Mouse (Mus musculus) heart, postnatal 14 days (tissue): Measurements from ENCODE around the gene Aco2. TPM values are rescaled to one million over a fixed set of nuclear protein-coding genes. Genes with fewer than 3 reads are reported as not detected.
"Not testable (repeated sequence)": the region's sequence is repeated elsewhere in the genome, so short reads cannot be mapped to it uniquely, and the experiment has no call there.

Experiments
- DNase-seq, 2 experiments: peaks; one replicate each; pipeline ENCODE4 v3.0.0; 2021 to 2022
- intact Hi-C: fragments of 180-260 bp; cut with DNase I; formaldehyde crosslinking; loops from one replicate; pipeline ENCODE4 v1.15.1; 2025
- total RNA-seq, 2 experiments: library from RNA; stranded (reverse); gene quantifications; 2 replicates each; pipeline ENCODE4 v1.2.3; 2021

The Aco2 gene
- total RNA-seq, 2 experiments from 2014 or later: 2,092 to 2,100 TPM

DNA sequence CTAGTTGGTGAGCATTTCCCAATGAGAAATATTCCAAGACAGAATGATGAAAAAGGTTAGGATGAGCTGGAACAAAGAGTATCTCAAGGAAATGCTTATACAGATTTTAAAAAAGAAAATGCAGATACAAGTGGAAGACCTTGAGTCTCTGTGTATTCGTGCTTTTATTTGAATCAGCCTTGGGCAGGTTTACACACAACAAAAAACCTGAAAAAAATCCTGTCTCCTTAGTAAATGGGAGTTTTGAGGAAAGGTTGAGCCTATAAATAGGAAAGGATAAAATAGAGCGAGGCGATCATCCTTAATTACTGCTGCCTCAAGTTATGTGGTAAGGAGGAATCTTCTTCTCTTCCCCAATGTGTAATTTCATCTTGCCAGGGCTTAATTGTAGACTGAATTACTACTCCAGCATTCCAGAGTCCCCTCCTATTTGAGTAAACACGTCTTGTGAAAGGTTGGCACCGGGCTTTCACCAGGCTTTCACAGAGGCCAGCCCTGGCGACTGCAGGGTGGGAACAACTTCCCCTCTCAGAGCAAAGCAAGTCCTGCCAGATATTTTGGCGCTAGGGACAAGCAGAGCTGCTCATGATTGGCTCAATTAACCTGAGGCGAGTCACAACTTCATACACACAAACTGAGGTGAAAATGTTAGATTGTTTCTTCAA is 11.5 kb upstream of the Aco2 start:
- no peak for DNase-seq
- intact Hi-C loops: no loop called here

DNA sequence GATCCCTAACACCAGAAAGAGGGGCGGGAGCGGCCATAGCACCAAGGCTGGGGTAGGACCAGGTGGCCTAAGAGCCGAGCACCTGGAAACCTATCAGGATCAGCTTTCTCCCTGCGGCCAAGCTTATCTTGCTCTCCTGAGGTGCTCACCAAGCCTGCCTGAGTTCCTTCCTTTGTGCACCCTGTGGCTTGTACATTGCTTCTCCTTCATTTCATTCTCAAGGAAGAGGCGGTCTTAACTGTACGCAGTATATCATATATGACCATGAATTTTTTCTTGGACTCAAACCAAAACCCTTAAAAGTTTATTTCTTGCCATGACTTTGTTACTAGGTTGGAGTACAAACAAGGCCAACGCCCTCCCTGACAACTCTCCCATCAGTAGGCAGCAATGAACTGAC is 7.9 kb upstream of the Aco2 start:
- intact Hi-C loops: no loop called here

GRCm38 (mm10) chr15:81869985-81870384 is 2.1 kb upstream of the Aco2 start:
- intact Hi-C loops: loop anchor here (5.0 kb wide), 1 partner anchor 38 kb away; no protein-coding TSS in a partner anchor

More for the DNA sequence above, 7.9 kb upstream of the Aco2 start:
- no peak for DNase-seq

DNA sequence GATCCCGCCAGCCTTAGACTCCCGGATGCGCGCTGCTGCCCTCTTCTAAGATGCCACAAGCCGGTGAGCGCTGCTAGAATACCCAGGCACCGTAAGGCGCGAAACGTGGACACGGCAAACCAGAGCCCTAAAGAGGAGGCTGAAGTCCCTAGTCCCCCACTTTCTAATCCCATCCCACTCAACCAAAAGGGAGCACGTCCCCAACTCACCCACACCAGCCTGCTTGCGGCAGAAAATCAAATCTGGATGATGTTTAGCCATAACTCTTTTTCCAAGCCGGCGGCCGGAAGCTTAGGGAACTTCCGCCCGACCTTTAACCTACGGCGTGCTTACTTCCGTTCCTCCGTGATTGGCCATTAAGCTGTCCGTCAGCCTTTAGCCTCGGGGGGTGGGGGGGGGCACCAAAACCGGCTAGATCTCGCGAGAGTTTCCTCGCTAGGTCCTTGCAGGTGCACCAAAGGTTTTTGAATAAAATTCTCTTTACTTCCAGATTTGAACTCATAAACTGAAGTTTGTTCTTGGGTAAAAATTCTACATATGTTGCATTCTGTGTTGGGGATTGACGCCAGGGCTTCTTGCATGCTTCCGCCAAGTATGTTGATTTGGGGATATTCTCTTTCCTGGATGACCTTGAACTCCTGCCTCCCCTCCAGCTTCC is 376 bp upstream of the Aco2 start, which contains the start of gene Phf5a:
Gene Phf5a (minus strand): TSS at position 308 of the 658 bp plus-strand sequence.
- DNase-seq: peak; percentile 79 to 88
- intact Hi-C loops: loop anchor here (5.0 kb wide), 1 partner anchor 39 kb away; no protein-coding TSS in a partner anchor

More at GRCm38 (mm10) chr15:81869985-81870384, 2.1 kb upstream of the Aco2 start:
- DNase-seq: no peak

GRCm38 (mm10) chr15:81879531-81880401 is 7.7 kb downstream of the Aco2 start:
- intact Hi-C loops: no loop called here
- peak; percentile 18 to 27 for DNase-seq

GRCm38 (mm10) chr15:81882348-81882747 is 10.2 kb downstream of the Aco2 start:
- no peak for DNase-seq

DNA sequence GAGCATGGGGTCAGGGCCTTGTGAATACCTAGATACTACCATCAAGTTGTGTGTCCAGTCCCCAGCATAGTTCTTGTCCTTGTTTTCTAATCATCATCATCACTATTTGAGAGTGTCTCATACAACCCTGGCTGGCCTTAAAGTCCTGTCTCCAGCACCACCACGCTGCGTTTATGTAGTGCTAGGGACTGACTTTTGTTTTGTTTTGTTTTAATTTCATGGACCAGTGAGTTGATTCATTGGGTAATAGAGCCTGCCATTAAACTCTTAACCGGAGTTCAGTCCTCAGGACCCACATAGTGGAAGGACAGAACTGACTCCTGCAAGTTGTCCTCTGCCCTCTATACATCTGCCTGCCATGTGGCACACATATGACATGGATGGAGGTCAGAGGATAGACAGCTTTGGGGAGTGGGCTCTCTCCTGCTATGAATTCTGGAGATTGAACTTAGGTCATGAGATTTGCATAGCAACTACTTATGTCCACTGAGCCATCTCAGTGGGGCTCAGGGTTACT is 13.4 kb downstream of the Aco2 start:
- no peak for DNase-seq
- intact Hi-C loops: no loop called here

More at GRCm38 (mm10) chr15:81882348-81882747, 10.2 kb downstream of the Aco2 start:
- intact Hi-C loops: no loop called here

DNA sequence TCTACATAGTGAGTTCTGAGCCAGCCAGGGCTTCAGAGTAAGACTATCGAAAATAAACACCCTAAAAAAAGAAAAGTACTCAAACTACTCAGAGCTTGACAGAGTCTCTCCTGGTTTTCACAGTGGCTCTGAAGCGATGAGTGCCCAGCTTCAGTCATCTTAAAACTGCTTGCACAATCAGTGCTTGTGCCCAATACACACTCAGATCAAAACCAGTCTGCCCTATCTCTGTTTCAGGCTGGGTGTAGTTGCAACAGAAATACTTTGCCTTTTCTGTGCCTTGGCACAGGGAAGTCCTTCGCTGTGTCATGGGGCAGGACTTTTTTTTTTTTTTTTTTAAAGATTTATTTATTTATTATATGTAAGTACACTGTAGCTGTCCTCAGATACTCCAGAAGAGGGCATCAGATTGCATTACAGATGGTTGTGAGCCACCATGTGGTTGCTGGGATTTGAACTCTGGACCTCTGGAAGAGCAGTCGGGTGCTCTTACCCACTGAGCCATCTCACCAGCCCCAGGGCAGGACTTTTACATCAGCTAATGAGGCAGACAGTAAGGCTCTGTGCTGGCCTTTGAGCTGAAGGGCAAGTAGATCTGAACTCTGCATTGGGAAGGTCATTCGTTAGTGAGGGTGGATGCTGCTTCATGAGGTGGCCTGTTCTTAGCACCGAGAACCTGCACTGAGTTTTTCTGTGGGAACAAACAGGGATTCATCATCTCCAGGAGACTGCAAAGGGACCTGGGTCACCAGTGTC is 14.9 kb downstream of the Aco2 start:
- intact Hi-C loops: no loop called here
- DNase-seq: no peak

GRCm38 (mm10) chr15:81889175-81889574 is 17.1 kb downstream of the Aco2 start:
- DNase-seq: peak in 1 of 2 experiments; percentile 37
- intact Hi-C loops: no loop called here

DNA sequence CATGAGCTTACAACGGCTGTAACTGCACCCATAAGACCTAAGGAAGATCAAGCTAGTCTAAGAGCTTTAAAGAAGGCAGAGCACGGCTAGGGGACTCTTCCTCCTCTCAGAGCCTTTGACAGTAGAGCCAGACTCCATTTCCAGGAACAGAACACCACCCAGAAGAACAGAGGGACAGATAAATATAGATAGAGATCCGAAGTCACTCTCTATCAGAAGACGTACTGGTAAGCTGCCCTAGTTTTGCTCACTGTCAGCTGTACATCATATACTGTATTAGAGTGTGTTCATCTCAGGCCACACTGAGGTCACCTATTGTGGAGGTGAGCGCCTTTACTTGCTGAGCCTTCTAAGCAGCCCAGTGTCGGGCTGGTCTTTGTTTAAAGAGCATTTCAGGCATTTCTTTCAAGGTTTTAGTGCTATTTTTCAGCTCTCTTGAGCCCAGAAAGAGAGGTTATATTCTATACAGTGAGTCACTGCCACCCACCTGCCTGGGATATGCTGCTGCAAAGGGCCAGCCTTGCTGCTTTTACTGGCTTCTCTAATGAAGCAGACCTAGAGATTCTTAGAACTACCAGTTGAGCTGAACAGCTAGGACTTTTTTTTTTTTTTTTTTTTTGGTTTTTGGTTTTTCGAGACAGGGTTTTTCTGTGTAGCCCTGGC is 19.2 kb downstream of the Aco2 start:
- DNase-seq: no peak
- intact Hi-C loops: no loop called here

DNA sequence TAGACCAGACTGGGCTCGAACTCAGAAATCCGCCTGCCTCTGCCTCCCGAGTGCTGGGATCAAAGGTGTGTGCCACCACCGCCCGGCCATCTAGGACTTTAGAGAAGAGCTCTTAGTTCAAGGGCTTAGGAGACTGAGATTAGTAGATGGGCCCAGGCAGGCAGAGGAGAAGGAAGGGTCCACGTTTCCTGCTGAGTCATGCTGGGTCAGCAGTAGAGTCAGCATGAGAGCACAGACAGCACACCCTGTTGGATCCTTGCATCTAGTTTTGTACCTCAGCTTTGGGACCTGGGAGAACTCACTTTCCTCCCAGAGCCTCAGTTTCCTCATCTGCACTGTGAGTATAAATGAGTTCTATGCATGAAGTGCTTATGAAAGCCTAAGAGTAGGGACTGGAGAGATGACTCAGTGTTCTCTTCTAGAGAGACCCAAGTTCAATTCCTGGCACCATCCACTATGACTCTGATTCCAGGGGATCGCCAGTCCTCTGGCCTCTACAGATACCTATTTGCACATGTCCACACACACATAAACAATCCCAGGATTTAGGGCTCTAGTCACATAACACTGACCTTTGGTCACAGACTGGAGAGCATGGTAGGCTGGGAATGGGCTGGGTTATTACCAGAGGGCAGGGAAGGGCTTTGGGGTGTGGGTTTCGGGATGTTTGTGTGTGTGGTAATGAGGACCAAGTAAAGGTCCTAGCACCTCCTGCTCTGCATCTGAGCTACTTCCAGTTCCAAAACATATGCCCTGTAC is 19.9 kb downstream of the Aco2 start:
- DNase-seq: no peak
- intact Hi-C loops: no loop called here

- intact Hi-C loops: no loop called here
- no peak for DNase-seq
These were observed 21.9 kb downstream of the Aco2 start for GRCm38 (mm10) chr15:81894002-81894401.

- intact Hi-C loops: no loop called here
- DNase-seq: no peak
These were observed 24.3 kb downstream of the Aco2 start for GRCm38 (mm10) chr15:81896407-81896806.

- intact Hi-C loops: no loop called here
- DNase-seq: no peak
These were observed 25.6 kb downstream of the Aco2 start for GRCm38 (mm10) chr15:81897607-81898285.

DNA sequence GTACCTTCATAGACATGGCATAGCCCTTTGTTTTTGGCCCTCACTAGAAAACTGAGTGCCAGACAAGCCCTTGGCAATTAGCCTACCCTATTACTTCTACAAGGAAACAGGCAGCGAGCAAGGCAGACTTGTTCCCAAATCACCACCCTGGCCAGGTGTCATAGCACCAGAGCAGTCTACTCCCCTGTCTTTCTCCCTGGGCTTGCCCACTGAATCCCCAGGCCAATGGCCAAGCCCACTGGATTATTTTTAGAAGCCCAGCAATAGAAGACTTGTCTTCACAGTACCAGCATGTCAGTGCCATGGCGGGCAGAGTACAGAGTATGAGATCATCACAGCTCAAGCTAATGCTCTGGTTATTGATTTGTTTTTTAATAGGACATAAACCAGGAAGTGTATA is 26.6 kb downstream of the Aco2 start:
- intact Hi-C loops: no loop called here

DNA sequence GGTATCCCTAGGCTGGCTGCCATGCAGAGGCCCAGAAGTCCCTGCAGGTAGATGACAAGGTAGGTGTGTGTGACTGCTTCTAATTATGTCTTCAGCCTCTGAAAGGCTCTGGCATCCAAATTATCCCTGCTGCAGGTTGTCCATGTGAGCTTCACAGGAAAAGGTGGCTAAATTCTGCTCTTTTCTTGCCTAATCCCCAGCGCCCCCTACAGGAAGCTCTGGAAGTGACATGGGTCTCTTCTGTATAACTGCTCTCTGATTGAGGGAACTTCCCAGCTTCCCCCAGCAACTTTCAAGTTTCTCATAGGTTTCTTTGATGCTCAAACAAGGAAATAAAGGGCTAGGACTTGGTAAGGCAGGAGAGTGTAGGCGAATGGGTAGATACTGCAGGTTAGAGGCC is 32.8 kb downstream of the Aco2 start:
- peak; percentile 66 to 85 for DNase-seq
- intact Hi-C loops: loop anchor here (2.0 kb wide), 1 partner anchor 74 kb away; no protein-coding TSS in a partner anchor

More for the DNA sequence above, 26.6 kb downstream of the Aco2 start:
- peak; percentile 23 to 51 for DNase-seq

DNA sequence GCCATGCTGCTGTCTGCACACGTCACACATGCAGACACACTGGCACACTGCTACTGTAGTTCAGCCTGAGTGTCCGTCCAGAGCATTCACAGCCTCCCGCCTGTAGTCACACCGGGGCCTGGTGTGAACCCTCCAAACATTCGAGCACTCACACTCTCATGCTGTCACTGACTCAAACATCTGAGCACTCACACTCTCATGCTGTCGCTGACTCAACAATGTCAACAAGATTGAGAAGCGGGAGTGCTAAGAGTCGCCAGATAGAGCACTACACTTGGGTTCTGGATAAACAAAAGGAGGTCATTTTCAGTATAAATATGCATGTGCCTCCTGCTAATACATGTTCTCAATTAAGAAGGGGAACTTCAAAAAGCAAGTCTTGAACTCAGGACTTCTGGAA is 35.8 kb downstream of the Aco2 start:
- intact Hi-C loops: no loop called here
- no peak for DNase-seq

DNA sequence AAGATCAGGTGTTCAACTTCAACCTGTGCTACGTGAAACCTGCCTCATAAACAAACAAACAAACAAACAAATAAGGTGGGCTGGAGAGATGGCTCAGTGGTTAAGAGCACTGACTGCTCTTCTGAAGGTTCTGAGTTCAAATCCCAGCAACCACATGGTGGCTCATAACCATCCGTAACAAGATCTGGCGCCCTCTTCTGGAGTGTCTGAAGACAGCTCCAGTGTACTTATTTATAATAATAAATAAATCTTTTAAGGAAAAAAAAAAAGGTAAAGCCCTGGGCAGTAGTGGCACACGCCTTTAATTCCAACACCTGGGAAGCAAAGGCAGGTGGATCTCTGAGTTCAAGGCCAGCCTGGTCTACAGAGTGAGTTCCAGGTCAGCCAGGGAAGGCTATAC is 36.7 kb downstream of the Aco2 start:
- DNase-seq, intact Hi-C loops: not testable (repeated sequence)
